Mouse (Mus musculus) ES-E14 (cell line): ENCODE results near the gene Sgcg. TPM values are rescaled to one million over a fixed set of nuclear protein-coding genes. Genes with fewer than 3 reads are reported as not detected.

Experiments used
- DNase-seq: peaks from one replicate; pipeline ENCODE4 v3.0.0-alpha.2; 2013; ENCODE audit warnings: low read depth, low spot score
- H3K27ac ChIP-seq: 2 replicates; pipeline ENCODE4 v1.5.1; 2012; ENCODE audit warnings: low read depth, mild to moderate bottlenecking, low read length, moderate library complexity, mixed read lengths; ENCODE audit not compliant: poor library complexity, insufficient read depth, severe bottlenecking
- H3K36me3 ChIP-seq: 2 replicates; pipeline ENCODE4 v1.6.1; 2012; ENCODE audit warnings: mild to moderate bottlenecking, low read length, moderate library complexity, mixed read lengths; ENCODE audit not compliant: control insufficient read depth, poor library complexity, insufficient read depth, severe bottlenecking
- H3K4me1 ChIP-seq, 2 experiments: fragments of 150-350 bp in 1 of 2; sonication (generic) in 1 of 2; 2 replicates each; pipeline ENCODE4 v1.6.1; 2012; ENCODE audit warnings: low read length in 2 of 2, mild to moderate bottlenecking in 1 of 2, mixed read lengths in 1 of 2; ENCODE audit not compliant: control insufficient read depth in 2 of 2, insufficient read depth in 2 of 2, poor library complexity in 1 of 2
- H3K4me3 ChIP-seq, 2 experiments: fragments of 150-350 bp in 1 of 2; sonication (generic) in 1 of 2; 2 replicates each; pipeline ENCODE4 v1.5.1; 2012; ENCODE audit warnings: low read length in 2 of 2, low read depth in 1 of 2, mild to moderate bottlenecking in 1 of 2, mixed read lengths in 1 of 2; ENCODE audit not compliant: insufficient read depth in 1 of 2, poor library complexity in 1 of 2, severe bottlenecking in 1 of 2
- H3K9ac ChIP-seq: 2 replicates; pipeline ENCODE4 v1.6.1; 2012; ENCODE audit warnings: low read depth, mild to moderate bottlenecking, low read length, mixed read lengths; ENCODE audit not compliant: poor library complexity, insufficient read depth, severe bottlenecking
- H3K9me3 ChIP-seq: fragments of 150-350 bp; sonication (generic); 2 replicates; pipeline ENCODE4 v1.6.1; 2012; ENCODE audit warnings: low read depth, mild to moderate bottlenecking, low read length; ENCODE audit not compliant: control insufficient read depth, insufficient read depth
- CHD2 ChIP-seq: IDR thresholded peaks from 2 replicates; pipeline ENCODE4 v1.6.1; 2014; ENCODE audit warnings: mild to moderate bottlenecking, low read depth, low read length, inconsistent platforms
- HCFC1 ChIP-seq: IDR thresholded peaks from 2 replicates; pipeline ENCODE4 v1.6.1; 2012; ENCODE audit warnings: low read length, inconsistent platforms, borderline replicate concordance; ENCODE audit not compliant: insufficient read depth
- MAFK ChIP-seq: IDR thresholded peaks from 2 replicates; pipeline ENCODE4 v1.6.1; 2014; ENCODE audit warnings: mild to moderate bottlenecking, low read depth, low read length, inconsistent platforms; ENCODE audit not compliant: insufficient read depth
- ZC3H11A ChIP-seq: IDR thresholded peaks from 2 replicates; pipeline ENCODE4 v1.6.1; 2012; ENCODE audit warnings: low read depth, mild to moderate bottlenecking, inconsistent platforms, low read length, borderline replicate concordance
- ZNF384 ChIP-seq: IDR thresholded peaks from 2 replicates; pipeline ENCODE4 v1.6.1; 2012; ENCODE audit warnings: low read depth, low read length, inconsistent platforms
- in situ Hi-C, 2 experiments: fragments of 600-800 bp; cut with MboI; formaldehyde crosslinking; loops; one replicate each; pipeline ENCODE4 v1.15.1; 2025; ENCODE audit warnings: low sequenced_read_pairs in 2 of 2, inconsistent platforms in 1 of 2; ENCODE audit not compliant: unreplicated experiment in 2 of 2
- total RNA-seq: library from RNA; depleted of rRNA; stranded (reverse); fragments of 300-350 nt; gene quantifications from 2 replicates; pipeline ENCODE4 v1.2.3, GENCODE M21; 2012

Gene Sgcg
- total RNA-seq, 1 experiment = 0.13 TPM

- Histone ChIP-seq H3K4me3 (no peak overlapping the region), H3K27ac (no peak overlapping the region), H3K36me3 (no peaks in the 10 kb centered on the region), H3K4me1 (peaks cover 0 to 4% of the 10 kb centered on the region in 2 experiments; a peak in 1 of 4 replicates), H3K9ac (no peak overlapping the region), H3K9me3 (no peaks in the 10 kb centered on the region)
- DNase-seq = no peak
- TF ChIP-seq ZNF384 (no peak), HCFC1 (no peak), CHD2 (no peak), MAFK (no peak)
- in situ Hi-C loops = no loop called here
Measured at GRCm38 (mm10) chr14:61278676-61279300, 20.5 kb upstream of the Sgcg start.

- TF ChIP-seq HCFC1 (no peak), MAFK (no peak), ZC3H11A (no peak)
- Histone ChIP-seq H3K9me3 (no peaks in the 10 kb centered on the region), H3K27ac (no peak overlapping the region), H3K36me3 (no peaks in the 10 kb centered on the region), H3K4me3 (no peak overlapping the region), H3K9ac (no peak overlapping the region), H3K4me1 (peaks cover 0 to 4% of the 10 kb centered on the region in 2 experiments; a peak in 1 of 4 replicates)
- peak; percentile 38 for DNase-seq
- in situ Hi-C loops = no loop called here
Measured at GRCm38 (mm10) chr14:61277285-61277684, 19.0 kb upstream of the Sgcg start.

GRCm38 (mm10) chr14:61274414-61275198 is 16.3 kb upstream of the Sgcg start:
- H3K9ac ChIP-seq = peak overlapping the region; percentile 22
- DNase-seq = no peak
- in situ Hi-C loops = no loop called here
- H3K9me3 ChIP-seq = no peaks in the 10 kb centered on the region
- TF ChIP-seq ZNF384 = no peak
- no peak for TF ChIP-seq ZC3H11A
- TF ChIP-seq HCFC1 = no peak
- TF ChIP-seq MAFK = no peak
- H3K4me1 ChIP-seq = peaks cover 0 to 4% of the 10 kb centered on the region in 2 experiments; a peak in 1 of 4 replicates
- H3K4me3 ChIP-seq = peak overlapping the region; percentile 14 to 60
- no peaks in the 10 kb centered on the region for H3K36me3 ChIP-seq
- H3K27ac ChIP-seq = no peak overlapping the region

GRCm38 (mm10) chr14:61267908-61268475 is 9.7 kb upstream of the Sgcg start:
- H3K9me3 ChIP-seq = no peaks in the 10 kb centered on the region
- in situ Hi-C loops = no loop called here
- H3K4me1 ChIP-seq = no peaks in the 10 kb centered on the region
- TF ChIP-seq ZC3H11A (no peak), HCFC1 (no peak), ZNF384 (no peak), CHD2 (no peak), MAFK (no peak)
- no peak overlapping the region for H3K4me3 ChIP-seq
- no peak overlapping the region for H3K27ac ChIP-seq
- no peak overlapping the region for H3K9ac ChIP-seq
- DNase-seq = no peak
- no peaks in the 10 kb centered on the region for H3K36me3 ChIP-seq
